Mouse (Mus musculus): ENCODE data around the gene Uhrf1bp1.

- no peak for TF ChIP-seq CTCF (IDR thresholded peaks at IDR 0.05; ENCODE audit: borderline replicate concordance, extremely low read depth, insufficient read depth, insufficient read length)
- TF ChIP-seq POLR2A (IDR thresholded peaks at IDR 0.05; ENCODE audit: borderline replicate concordance, extremely low read depth, insufficient read depth, insufficient read length, poor library complexity, severe bottlenecking) = no peak
Measured at GRCm38 (mm10) chr17:27945546-27946216, 89.4 kb downstream of the Uhrf1bp1 start.

Data from brain, embryonic 14.5 days (tissue).